Mouse (Mus musculus) spleen, adult 18-20 months (tissue): ENCODE results near the gene Olfr1396.

ENCODE experiments used
- DNase-seq, 2 experiments: peaks; one replicate each; pipeline ENCODE4 v3.0.0; 2022; ENCODE audit warnings: mixed read lengths in 2 of 2

The Olfr1396 gene

DNA sequence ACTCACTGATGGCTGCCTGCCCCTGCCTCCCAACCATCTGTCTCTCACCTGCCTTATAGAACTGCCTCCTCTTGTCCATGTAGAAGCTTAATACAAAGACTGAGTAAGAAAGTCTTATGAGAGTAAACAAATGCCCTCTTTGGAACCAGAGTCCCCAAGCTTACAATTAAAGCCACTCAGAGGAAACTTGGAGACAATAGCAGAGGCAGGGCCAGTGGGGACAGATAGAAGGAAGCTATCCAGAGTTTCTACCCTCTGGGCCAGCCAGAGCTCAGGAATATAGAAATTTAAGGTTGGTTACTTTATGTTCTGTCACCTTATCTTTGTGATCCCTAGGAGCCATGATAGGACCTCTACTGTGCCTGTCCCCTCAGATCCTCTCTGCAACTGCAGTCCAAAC lies at the start of gene Olfr1396:
Gene Olfr1396, minus strand, starts transcription at position 101 of the 400 bp plus-strand sequence.
- DNase-seq: no peak

DNA sequence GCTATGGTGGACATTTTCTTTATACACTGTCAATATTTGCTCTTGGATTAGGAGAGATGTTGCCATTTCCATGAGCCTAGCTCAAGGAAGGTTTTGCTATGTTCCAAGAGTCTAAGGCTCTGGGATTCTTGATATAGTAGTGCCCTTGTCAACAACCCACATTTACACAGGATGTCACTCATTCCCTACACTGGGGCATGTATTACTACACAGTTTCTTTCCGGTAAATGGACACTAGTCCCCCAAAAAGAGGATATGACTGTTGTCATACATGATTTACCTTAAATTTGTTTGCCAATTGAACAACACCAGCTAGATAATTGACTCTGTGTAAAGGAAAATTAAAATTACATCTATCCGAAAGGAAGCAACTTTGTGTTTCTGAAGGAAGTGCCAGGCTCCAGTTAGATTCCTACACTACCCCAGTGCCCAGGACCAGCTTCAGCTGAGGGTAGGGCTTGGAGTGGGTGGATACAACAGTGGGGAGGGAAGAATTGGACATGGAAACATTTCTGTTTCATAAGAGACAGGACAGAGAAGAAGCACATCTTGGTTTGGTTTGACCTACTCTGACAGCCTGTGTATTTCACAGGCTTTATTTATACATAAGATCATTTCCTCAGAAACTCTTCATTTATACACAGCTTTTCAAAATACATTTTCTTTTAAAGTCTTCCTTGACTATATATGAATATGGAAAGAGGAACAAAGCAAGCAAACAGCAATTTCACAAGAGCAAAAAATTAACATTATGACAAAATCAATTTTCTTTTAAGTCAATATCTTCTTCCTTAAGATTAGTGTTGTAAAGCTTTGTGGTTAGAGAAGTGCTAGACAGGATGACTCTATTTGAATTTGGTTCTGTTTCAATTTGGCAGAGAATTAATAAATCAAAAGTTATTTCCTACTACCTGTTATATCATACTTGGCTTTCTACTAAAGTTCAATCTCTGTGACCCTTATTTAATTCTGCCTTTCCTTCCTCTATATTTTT lies 42.4 kb upstream of the Olfr1396 start:
- DNase-seq: no peak

DNA sequence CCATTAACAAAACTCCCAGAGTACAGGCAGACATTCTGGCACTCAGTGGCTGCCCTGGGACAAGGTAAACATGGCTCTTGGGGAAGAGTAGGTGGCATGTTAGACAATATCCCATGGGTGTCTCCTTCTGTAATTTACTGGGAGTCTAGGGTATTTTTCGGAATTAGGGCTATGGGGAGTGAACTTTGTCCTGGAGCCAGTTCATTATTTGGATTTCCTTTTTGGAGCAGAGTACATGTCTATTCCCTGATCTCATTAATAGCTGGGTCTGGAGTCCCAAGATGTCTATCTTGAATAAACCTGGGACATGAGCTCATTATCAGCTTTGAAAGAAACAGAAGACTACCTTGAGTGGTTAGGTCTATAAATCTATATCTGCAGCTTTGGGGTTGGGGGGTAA lies 39.4 kb upstream of the Olfr1396 start, which contains the start of gene Olfr1394:
Gene Olfr1394, plus strand, starts transcription at position 301 of the 400 bp plus-strand sequence.
- DNase-seq: no peak

DNA sequence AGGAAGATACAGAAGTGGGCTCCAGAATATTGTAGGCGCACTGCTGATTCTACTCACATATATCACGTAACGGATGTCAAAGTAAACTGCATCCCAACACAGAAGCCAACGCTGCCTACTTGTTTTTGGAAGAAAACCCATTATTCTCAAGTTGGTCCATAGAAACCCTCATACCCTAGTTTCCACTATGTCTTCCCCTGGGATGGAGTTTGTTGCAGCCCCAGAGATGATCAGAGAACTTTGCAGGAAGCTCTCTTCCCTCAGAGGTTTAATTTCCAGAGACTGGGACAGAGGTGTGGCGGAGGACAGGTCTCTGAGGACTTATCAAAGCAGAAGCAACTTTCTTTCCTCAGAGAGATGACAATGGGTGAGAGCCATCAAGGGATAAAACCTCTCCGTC lies 27.3 kb upstream of the Olfr1396 start, which contains the start of gene Olfr1395:
Gene Olfr1395, plus strand, starts transcription at position 301 of the 400 bp plus-strand sequence.
- no peak for DNase-seq

DNA sequence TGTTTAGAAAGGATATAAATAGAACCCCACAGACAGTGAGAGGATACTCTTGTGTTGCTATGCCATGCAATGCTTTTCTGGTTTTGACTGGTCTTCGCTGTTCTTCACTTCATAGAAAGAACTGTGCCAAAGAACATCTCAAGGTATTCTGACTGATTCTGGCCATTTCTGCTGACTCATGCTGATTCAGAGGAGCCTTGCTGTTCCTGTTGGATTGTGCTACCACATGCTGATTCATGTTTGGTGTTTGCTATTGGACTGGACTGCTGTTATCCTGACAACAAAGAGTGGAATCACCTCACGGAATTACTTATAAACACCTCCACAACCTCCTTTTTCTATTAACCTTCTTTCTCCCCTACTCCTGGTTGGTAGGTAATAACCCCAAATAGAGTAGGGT lies 9.5 kb upstream of the Olfr1396 start:
- no peak for DNase-seq

DNA sequence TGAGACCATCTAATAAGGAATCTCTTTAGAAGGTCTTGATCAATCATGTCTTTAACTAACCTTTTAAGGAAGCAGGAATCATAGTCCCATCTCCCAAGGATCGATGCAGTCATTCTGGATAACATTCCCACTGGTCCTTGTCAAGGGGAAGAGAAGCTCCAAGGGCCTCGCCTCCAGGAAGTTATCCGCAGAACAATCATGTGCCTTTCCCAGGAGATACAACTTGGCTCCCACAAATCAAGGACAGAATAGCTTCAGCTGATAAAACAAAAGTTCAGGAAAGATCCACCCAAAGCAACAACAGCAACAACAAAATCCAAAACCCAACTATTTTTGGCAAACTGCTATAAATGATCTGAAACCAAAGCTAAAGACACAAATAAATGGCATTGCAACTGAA lies 5.0 kb upstream of the Olfr1396 start:
- DNase-seq: no peak

DNA sequence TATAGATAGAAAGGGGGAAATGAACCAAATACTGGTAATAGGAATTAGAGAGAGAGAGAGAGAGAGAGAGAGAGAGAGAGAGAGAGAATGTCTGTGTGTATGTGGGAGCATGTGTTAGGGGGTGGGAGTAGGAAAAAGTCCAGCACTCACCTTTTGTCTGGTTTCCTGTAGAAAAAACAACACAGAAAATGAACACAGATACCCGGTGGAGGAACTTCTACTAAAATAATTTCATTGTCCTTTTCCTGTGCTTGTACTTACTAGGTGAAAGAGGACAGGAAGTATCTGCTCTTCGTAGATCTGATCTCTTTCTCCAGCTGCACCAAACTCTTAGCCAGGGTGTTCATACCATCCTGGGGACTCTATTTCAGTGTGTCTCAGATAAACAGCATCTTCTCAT lies 516 bp downstream of the Olfr1396 start:
- DNase-seq: no peak

DNA sequence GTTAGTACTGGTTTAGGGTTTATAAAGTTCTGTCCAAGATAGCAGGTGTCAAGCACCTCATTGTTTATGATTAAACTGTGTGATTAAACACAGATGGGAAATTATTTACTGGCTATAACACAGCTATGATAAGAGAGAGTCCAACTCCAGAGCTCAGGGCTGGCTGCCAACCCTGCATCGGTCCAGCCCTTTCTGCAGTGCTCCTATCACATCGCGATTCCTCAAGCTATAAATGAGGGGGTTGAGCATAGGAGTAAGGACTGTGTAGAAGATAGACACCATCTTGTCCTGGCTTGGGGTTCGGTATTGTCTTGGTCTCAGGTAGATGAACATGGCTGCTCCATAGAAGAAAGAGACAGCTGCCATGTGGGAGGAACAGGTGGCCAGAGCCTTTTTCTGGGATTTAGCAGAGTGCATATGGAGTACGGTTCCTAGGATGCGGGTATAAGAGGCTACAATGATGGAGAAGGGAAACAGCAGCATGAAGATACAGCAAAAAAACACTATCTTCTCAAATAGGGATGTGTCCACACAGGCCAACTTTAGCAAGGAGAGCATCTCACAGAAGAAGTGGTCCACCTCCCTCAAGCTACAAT lies 2.0 kb downstream of the Olfr1396 start:
- DNase-seq: no peak

DNA sequence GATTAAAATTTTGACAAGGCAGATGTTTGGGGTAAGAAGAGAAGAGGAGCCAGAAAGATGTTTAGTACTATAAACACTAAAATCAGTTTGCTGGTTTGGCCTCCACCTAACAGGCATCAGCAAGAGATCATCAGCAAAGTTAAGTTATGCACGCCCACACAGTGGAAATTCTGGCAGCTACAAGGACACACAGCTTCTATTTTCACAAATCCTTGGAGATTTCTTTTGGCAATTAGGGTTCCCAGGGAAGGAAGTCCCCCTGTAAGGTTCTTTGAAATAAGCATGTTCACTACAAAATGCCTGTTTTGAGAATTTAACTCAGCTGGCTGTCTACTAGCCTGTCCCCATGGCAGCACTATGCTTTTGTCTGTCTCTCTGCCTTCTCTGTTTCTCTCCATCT lies 3.7 kb downstream of the Olfr1396 start:
- no peak for DNase-seq

DNA sequence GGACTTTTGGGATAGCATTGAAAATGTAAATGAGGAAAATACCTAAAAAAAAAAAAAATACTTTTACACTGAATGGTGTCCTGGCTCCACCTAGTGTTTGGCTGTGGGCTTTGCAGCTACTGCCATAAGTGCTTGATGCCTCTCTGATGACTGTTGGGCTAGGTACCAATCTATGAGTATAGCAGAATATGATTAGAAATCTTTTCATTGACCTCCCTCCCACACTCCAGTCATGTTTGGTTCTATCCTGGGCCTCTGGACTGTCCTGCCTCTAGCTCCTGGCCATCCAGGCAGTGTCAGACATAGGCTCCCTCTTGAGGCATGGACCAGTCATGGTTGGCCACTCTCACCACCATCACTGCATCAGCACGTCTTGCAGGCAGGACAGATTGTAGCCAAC lies 5.8 kb downstream of the Olfr1396 start:
- DNase-seq: peak in 1 of 2 experiments; percentile 48

DNA sequence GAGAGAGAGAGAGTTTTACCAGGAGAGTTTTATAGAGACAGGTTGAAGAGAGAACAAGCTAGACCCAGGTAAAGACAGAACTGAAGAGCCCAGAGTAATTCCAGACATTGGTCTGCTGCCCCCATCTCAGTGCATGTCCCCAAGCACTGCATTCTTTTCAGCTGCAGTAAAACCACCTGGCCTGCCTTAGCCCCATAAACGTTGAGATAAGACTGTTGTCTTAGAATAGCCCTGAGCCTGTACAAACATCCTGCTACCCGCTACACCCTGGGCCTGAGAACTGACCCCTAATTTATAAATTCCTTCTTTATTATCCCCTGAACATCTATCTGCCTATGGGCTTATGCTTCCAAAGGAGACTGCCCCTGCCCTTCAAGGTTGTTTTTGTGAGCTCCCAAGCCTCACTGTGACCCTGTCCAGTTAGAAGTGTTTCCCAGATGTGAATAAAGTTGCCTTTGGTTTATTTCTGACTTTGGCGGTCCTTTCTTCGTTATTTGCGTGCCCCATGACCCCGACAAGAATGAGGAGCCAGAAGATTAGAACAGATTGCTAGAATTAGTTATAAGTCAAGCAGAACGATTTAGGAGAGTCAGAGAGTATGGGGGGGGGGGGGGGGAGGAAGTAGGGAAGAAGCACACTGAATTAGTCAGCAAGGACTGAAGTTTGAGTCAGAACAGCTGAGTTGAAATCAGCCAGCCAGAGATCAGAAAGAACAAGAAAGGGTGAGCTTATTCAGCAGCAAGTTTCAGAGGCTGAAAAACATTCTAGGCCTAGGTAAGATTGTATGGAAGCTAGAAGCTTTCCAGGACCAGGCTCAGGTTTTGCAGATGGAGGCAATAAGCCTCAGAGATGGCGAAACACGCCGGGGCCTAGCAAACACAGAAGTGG lies 6.8 kb downstream of the Olfr1396 start:
- DNase-seq: no peak

DNA sequence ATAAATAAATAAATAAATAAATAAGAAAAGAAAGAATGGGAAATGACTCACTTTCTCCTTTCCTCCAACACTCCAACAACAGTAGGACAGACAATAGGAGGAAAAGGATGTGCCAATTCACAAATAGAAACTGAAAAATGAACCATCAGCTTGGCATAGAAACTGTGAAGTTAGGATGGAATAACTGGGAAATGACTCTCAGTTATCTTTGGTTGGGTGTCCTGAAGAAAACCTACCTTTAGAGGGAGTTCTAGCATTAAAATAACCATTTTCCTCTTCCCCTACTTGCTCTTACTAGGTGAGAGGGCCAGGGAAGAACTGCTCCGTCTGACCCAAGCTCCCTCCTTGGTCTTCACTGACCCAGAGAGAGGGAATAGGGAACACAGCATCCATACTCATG lies 8.9 kb downstream of the Olfr1396 start:
- no peak for DNase-seq

DNA sequence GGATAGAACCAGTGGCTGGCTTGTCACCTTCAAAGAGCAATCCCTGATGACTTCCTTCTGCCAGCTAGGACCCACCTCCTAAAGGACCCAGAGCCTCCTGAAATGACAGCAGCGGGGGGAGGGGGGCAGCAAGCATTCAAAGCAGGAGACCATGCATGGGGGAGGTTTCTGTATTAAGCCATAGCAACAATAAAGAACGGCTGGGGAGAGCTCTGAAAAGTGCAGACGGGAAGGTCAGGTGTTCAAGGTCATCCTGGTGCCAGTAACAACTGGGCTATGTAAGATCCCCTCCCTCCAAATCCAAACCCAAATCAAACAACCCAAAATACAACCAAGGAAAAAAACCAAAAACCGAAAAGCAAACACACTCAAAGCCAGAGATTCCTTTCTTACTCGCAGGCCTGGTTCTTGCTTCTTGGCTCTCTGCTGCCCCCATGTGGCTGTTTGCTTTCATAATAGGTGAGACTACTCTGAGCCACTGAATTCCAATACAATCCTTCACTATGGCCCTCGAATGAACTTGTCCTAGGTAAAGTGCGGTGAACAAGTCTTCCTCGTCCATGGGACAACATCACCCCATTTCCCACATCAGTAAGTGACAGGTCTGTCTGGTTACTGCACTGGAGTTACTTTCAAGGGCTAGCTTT lies 11.5 kb downstream of the Olfr1396 start:
- DNase-seq: peak; percentile 71 to 91

DNA sequence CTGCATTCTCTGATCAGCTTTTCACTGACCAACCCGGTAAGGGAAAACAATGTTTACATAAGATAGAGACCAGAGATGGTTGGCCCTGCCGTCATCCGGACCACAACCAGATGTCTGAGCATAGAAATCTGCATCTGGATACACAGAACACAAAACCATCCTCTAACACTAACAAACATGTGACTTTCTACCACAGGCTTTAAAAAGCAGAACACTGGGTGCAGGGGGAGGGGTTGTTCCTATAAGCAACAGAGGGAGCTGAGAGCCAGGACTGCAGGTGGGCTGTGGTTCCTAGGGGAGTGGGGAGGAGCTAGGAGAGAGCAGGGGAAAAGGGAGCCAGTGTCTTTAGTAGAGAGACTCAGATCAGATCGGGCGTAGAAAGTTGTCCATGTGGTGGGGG lies 13.2 kb downstream of the Olfr1396 start:
- DNase-seq: no peak

DNA sequence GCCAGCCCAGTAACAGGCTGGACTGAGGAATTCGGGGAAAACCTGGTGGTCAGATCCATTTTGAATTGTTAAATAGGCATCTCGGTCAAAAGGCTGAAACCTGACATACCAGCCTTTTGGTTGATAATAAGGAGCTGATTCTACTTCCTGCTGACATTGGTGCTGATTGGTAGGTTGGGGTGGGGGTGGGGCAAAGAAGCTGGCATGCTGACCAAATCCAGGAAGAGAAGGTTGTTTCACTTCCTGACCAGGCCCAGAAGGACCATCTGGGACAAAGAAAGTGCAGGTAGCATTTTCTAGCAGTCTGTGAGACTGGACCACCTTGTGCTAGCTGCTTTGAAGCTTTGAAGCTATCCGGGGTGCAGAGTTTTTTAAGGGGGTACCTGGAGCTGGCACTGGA lies 14.3 kb downstream of the Olfr1396 start:
- DNase-seq: no peak

DNA sequence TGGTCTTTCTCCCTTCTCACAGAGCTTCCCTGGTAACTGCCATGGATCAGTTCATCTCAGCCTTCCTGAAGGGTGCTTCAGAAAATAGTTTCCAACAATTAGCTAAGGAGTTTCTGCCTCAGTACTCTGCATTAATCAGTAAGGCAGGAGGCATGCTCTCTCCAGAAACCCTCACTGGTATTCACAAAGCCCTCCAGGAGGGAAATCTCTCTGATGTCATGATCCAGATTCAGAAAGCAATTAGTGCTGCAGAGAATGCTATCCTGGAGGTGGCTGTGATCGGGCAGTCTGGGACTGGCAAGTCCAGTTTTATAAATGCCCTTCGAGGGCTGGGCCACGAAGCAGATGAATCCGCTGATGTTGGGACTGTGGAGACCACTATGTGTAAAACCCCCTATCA lies 19.3 kb downstream of the Olfr1396 start:
- DNase-seq: no peak

DNA sequence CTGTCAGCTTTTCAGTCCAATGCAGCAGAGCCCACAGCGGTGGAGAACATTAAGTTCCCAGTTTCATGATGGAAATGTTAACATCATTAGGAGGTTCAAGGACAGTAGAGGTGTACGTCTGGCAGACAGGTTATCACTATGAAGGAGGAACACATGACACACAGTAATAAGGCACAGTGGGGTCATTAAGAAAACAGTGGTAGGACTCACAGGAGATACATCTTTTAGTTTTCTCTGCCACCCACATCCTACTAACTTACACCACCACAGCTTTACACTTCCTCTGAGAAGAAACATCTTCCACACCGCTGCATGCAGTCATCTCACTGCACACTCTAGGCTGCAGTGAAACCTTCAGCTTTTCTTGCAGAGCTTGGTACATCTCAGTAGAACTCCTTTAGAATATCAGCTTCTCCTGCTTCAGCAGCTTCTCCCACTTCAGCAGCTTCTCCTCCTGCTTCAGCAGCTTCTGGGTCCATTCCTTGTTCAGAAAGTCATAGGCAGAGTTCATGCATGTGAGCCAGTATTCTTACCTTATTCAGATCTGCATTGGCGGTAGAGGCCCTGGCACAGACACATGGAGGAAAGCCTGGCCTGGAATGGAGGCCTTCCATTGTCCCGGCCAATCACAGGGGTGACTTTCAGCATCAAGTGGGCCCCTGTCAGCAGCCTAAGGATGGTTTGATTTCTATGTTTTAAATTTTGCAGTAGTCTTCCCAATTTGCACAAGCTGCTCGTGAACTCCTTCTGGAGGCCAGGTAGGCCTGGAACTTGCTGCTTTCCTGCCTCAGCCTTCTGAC lies 20.6 kb downstream of the Olfr1396 start:
- DNase-seq: peak in 1 of 2 experiments; percentile 28

DNA sequence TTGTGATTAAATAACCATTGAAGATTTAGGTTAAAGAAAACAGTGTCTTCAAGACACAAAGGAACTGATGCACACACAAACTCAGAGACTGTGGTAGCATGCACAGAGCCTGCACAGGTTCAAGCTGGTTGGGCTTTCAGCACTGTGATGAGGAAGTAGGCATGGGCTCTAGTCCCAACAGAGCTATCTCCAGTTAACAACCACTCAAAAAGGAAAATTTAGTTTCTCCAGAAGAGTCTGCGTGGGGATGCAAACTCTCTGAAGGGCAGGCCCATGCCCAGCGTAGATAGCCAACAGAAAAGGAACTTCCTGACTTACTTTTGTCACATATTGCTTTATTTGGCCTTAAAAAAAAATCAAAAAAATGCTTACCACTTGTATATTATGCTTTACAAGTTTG lies 21.9 kb downstream of the Olfr1396 start:
- DNase-seq: no peak

DNA sequence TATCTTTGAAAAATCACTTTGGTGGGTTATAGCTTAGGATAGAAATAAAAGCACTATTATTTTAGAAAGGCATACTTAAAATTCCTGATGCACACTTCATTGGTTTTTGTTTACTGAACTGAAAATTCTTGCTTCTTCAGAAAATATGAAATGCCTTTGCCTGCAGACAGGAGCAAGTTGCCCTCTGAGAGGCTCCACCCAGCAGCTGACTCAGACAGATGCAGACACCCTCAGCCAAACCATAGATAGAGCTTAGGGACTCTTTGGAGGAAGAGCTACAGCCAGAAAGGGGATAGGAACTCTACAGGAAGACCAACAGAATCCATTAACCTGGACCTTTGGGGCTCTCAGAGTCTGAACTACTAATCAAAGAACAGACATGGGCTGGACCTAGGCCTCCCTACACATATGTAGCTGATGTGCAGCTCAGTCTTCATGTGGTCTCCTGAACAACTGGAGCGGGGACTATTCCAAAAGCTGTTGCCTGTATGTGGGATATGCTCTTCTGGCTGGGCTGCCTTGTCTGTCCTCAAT lies 22.6 kb downstream of the Olfr1396 start:
- DNase-seq: no peak

DNA sequence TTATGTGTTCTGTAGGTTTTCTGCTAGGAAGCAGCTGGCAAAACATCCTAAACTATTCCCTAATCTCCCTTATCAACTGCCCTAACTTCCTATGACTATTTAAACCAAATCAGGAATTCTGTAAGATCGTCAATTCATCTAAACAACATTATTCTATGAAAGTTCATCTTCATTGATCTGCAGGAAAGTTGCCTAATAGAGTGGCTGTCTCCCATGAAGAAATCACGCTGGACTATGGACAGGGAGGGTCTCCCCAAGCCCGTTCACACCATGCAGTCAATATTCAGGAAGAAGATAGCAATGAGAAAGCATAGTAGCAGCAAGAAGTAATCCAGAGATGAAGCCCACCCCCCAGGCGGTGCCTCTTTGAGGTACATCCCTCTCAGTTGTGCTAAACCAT lies 23.5 kb downstream of the Olfr1396 start:
- no peak for DNase-seq

DNA sequence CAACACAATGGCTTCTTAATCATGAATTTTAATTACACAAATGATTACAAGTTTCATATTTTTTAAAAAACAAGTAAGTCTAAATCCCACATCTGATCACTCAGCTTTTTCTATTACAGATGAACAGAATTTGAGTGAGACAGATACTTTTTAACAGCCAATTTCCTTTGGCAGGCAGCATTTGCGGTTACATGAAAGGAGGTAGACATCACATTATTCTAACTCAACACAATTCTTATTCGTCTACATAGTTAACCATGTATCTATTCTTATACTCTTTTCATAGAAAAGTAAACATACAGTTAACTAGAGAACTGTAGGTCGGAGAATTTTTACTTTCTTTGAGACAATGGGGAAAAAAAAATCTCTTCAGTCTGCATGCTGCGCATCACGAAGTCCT lies 24.1 kb downstream of the Olfr1396 start:
- DNase-seq: no peak
